Mouse (Mus musculus) olfactory bulb, adult 2 months (tissue): ENCODE measurements at regions not wholly inside any gene's neighbourhood (a gene's known extent, or its start where the extent isn't known, plus 50 kb on each side); places are given as distances from the start of the nearest gene placed in this dataset.

Experiments used
- H3K27ac ChIP-seq: fragments of 200-500 bp; 2 replicates; pipeline ENCODE4 v1.5.1; 2012; ENCODE audit warnings: low read depth, low read length; ENCODE audit not compliant: insufficient read depth
- H3K4me1 ChIP-seq: fragments of 200-500 bp; 2 replicates; pipeline ENCODE4 v1.6.1; 2012; ENCODE audit warnings: low read length; ENCODE audit not compliant: control insufficient read depth, insufficient read depth
- H3K4me3 ChIP-seq: fragments of 200-500 bp; 2 replicates; pipeline ENCODE4 v1.5.1; 2012; ENCODE audit warnings: mild to moderate bottlenecking, low read depth, low read length, moderate library complexity; ENCODE audit not compliant: insufficient read depth
- CTCF ChIP-seq: fragments of 200-500 bp; IDR thresholded peaks from 2 replicates; pipeline ENCODE4 v1.5.1; 2012; ENCODE audit warnings: low read depth, mild to moderate bottlenecking, low read length, moderate library complexity; ENCODE audit not compliant: insufficient read depth
- POLR2A ChIP-seq: fragments of 200-500 bp; IDR thresholded peaks from 2 replicates; pipeline ENCODE4 v1.6.1; 2012; ENCODE audit warnings: mild to moderate bottlenecking, low read depth, low read length, moderate library complexity; ENCODE audit not compliant: insufficient read depth
- WGBS: fragments of 180-500 bp; shearing (Covaris S2); methylation state at CpG from one replicate; pipeline ENCODE4 v1.1.7; 2018; 5-methylcytosine and 5-hydroxymethylcytosine counted together

DNA sequence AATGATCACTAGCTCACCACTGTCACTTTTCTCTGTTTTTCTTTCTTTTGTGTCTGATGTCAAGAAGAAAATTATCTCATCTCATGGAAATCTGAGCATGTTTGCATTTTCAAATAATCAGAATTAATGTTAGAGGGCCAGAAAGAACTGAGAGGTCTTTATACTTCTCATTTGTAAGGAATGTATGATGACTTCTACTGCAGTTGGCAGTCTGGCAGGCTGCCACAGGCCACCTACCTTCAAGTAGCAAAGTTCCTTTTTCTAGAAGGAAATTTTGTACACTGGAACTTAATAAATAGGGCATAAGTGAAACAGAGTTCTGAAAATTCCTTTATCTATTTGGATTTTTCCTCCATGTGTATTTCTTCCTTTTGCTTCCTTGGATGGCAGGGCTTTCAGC is 148.7 kb upstream of the Inhba start:
- H3K4me3 ChIP-seq, result no peak overlapping the region
- H3K4me1 ChIP-seq, result no peaks in the 10 kb centered on the region
- TF ChIP-seq POLR2A (no peak), CTCF (no peak)
- no peak overlapping the region for H3K27ac ChIP-seq

DNA sequence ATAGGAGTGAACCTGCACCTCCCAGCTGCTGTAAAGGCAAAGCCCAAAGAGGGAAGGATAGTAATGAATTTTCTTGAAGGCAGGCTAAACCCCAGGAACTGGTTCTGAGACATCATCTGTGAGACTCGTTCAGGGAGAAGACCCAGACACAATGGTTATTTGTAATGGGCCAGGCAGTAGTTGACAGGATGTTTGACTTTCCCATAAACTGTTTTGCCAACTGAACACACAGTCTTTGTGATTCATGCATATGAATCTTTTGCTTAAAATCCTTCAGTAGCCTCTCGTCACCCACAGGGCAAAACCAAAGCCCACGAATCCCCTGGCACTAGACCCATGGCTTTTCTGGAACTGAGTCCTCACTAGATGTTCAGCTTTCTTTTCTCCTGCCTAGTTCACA is 148.3 kb upstream of the Inhba start:
- WGBS, result 29% methylated on average over 3 of the region's 3 CpGs
- Histone ChIP-seq H3K27ac (no peak overlapping the region), H3K4me1 (no peaks in the 10 kb centered on the region), H3K4me3 (no peak overlapping the region)
- no peak for TF ChIP-seq CTCF
- TF ChIP-seq POLR2A, result no peak

DNA sequence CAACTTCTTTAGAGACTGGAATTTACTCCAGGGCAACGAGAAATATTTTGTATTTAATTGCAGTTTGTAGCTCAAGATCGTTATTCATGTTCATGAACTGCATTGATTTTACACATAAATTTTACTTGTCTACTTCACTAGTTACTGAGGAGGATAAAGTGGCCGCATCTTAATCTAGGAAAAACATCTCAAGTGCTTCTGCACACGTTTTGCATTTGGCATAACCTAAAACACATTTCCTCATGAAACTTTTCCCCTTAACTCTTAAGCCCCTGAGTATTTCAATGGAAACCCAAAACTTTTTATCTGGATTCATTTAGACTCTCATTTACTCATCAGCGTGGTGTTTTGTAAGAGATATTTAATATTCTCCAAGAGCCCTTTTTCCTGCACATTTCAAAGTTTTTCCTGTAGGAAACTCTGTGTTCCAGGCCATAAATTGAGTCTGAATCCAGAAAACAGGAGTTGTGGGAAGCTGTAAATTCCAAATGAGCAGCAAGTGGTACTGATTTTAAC is 144.5 kb upstream of the Inhba start:
- WGBS, result 65% methylated on average over 5 of the region's 5 CpGs
- TF ChIP-seq CTCF, result no peak
- TF ChIP-seq POLR2A, result no peak
- Histone ChIP-seq H3K27ac (no peak overlapping the region), H3K4me1 (no peaks in the 10 kb centered on the region), H3K4me3 (no peak overlapping the region)

DNA sequence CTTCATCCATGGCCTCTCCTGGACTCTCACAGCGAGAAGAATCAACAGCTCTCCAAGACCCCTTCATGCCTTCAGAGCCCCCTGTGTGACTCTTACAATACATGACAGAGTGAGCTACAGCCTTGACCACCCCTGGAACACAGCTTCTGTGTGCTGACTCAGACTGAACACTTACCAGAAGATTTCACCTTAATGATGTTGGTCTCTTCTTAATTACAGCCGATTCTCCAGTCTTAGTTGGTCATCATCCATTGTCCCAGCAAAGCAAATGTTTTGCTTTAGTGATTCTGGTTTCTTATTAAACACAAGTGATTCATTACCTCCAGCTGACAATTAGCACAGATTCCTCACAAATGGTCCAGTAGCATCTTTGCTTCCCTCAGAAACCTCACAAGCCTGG is 134.0 kb upstream of the Inhba start:
- WGBS, result 91% methylated on average over 2 of the region's 2 CpGs
- Histone ChIP-seq H3K27ac (no peak overlapping the region), H3K4me3 (no peak overlapping the region), H3K4me1 (no peaks in the 10 kb centered on the region)
- no peak for TF ChIP-seq POLR2A
- TF ChIP-seq CTCF, result no peak

DNA sequence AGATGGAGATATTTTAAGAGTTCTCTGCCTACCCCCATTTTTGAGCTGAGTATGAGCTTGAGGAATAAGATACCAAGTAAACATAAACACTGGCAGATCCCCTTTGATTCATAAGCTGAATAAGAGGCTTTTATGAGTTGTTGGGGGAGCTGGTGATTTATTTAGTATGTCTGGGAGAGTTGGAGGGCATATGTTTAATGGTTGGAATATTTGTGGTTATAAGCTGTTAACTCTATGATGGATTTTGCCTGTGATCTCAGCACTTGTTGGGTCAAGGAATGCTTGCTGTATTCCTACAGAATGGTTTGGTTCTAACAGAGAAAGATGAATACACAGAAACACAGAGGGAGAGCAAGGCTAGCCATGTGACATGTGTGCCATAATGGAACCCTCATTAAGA is 132.1 kb upstream of the Inhba start:
- Histone ChIP-seq H3K4me3 (no peak overlapping the region), H3K4me1 (no peaks in the 10 kb centered on the region), H3K27ac (no peak overlapping the region)
- TF ChIP-seq POLR2A (no peak), CTCF (no peak)

DNA sequence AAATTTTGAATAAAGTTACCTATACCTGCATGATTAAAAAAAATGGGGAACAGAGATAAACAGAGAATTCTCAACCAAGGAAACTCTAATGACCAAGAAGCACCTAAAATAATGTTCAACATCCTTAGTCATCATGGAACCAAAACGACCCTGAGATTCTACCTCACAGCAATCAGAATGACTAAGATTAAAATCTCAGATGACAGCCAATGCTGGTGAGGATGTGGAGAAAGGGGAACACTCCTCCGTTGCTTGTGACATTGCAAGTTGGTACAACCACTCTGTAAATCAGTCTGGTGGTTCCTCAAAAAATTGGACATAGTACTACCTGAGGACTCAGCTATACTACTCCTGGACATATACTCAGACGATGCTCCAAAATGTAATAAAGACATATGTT is 120.9 kb upstream of the Inhba start:
- Histone ChIP-seq H3K27ac (no peak overlapping the region), H3K4me3 (no peak overlapping the region), H3K4me1 (no peaks in the 10 kb centered on the region)
- WGBS, result 84% methylated on average over 3 of the region's 3 CpGs
- TF ChIP-seq POLR2A (no peak), CTCF (no peak)

DNA sequence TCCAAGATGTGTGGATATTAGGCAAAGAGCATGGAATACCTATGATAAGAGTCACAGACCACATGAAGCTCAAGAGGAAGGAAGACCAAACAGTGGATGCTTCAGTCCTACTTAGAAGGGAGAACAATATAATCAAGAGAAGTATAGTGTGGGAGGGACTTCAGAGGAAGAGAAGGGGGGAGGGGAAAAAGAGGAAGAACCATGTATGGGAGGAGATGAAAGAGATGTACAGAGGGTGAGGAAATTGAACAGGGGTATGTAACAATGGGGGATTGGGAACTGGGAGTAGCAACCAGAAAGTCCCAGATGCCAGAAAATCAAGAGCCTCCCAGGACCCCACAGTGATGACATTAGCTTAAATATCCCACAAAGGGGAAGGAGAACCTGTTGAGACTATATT is 120.2 kb upstream of the Inhba start:
- no peaks in the 10 kb centered on the region for H3K4me1 ChIP-seq
- no peak for TF ChIP-seq CTCF
- no peak for TF ChIP-seq POLR2A
- H3K27ac ChIP-seq, result no peak overlapping the region

DNA sequence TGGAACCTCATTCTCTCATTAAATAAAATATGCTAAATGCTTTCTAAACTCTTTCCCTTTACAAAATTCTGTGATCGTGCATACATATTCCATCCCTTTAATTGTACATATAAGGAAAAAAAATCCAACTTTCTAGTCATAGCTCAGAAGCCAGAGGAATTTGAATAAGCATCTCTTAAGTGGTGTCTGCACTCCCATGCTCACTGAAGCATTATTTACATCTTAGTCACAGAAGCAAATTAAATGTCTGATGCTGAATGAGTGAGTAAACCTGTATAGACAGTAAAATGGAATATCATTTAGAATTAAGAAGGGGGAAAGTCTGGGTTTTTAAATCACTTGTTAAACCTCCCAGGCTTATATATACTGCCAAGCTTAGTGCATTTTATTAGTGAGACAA is 113.5 kb upstream of the Inhba start:
- WGBS, result 71% methylated on average over 1 of the region's 1 CpGs
- no peaks in the 10 kb centered on the region for H3K4me1 ChIP-seq
- H3K27ac ChIP-seq, result no peak overlapping the region
- no peak for TF ChIP-seq POLR2A
- no peak for TF ChIP-seq CTCF
- no peak overlapping the region for H3K4me3 ChIP-seq

More for the DNA sequence above, 120.2 kb upstream of the Inhba start:
- no peak overlapping the region for H3K4me3 ChIP-seq

DNA sequence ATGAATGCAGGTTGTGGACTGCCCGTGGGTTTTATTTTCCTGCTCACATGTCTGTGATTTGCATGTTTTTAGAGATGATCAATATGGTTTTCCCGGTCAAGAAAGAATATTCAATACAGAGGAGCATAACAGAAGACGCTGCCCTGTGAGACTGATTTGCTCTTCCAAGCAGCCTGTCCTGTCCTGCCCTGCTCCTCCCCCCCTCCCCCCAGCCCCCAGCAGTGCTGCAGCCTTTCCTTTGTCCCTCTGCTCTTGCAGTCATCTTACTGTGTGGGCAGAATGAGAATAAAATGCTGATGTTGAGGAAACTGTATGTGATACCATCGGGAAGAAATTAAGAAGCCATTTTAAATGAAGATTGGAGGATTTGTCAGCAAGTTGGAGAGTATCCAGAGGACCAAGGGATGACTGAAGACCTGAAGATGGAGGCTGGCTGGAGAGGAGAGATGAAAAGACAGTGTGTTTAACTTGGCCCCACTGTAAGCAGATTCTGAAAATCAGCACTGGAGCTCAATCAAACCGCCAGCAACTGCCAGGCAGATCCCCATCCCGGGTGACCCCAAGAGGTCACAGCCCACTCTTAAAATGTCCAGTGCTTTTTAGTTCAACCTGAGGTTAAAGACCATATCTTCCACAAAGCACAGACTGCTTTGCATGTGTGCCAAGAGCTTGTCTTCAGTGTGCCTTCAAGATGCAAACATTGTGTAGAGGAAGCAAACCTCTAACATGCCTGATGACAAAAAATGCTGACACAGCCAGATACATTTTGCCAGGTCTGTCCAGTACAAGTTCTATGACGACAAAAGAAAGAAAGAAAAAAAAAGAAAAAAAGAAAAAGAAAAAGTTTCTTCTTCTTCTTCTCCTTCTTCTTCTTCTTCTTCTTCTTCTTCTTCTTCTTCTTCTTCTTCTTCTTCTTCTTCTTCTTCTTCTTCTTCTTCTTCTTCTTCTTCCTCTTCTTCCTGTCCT is 109.7 kb upstream of the Inhba start:
- TF ChIP-seq POLR2A (no peak), CTCF (no peak)
- Histone ChIP-seq H3K4me3 (no peak overlapping the region), H3K4me1 (no peaks in the 10 kb centered on the region), H3K27ac (no peak overlapping the region)
- 52% methylated on average over 7 of the region's 7 CpGs for WGBS
